Mouse (Mus musculus) neutrophil, adult 5-6 weeks (primary cell): ENCODE results near the gene Mylk. TPM values are rescaled to one million over a fixed set of nuclear protein-coding genes. Genes with fewer than 3 reads are reported as not detected.

Source experiments
- ATAC-seq: fragments of 151-379, 151-347 bp; 2 replicates; pipeline ENCODE4 v1.8.0; 2017; ENCODE audit warnings: mild to moderate bottlenecking, moderate TSS enrichment; ENCODE audit not compliant: insufficient number of reproducible peaks, poor library complexity, low FRiP score, severe bottlenecking; ENCODE audit errors: extremely low read depth
- total RNA-seq: library from RNA; stranded (forward); fragments of 200-1000 nt; gene quantifications from 2 replicates; pipeline ENCODE4 v1.2.3, GENCODE M21; 2017

Mylk gene
- total RNA-seq, 1 experiment from 2014 or later = 16.3 TPM

GRCm38 (mm10) chr16:34898057-34898789, 153.2 kb downstream of the Mylk start:
- no peak for ATAC-seq

- no peak for ATAC-seq
These were observed 154.2 kb downstream of the Mylk start for GRCm38 (mm10) chr16:34899071-34899808.

- ATAC-seq = no peak
These were observed 155.0 kb downstream of the Mylk start for GRCm38 (mm10) chr16:34899997-34900396.

- ATAC-seq = no peak
These were observed 155.5 kb downstream of the Mylk start for GRCm38 (mm10) chr16:34900471-34900870.

GRCm38 (mm10) chr16:34901031-34901430, 156.0 kb downstream of the Mylk start:
- no peak for ATAC-seq

GRCm38 (mm10) chr16:34901611-34902293, 156.7 kb downstream of the Mylk start:
- no peak for ATAC-seq

- ATAC-seq = no peak
These were observed 157.3 kb downstream of the Mylk start for GRCm38 (mm10) chr16:34902294-34902680.

GRCm38 (mm10) chr16:34902761-34903160, 157.8 kb downstream of the Mylk start:
- ATAC-seq = no peak

- ATAC-seq = no peak
These were observed 159.9 kb downstream of the Mylk start for GRCm38 (mm10) chr16:34904876-34905275.

- ATAC-seq = no peak
These were observed 164.4 kb downstream of the Mylk start for GRCm38 (mm10) chr16:34909437-34909836.

- no peak for ATAC-seq
These were observed 172.4 kb downstream of the Mylk start for GRCm38 (mm10) chr16:34917373-34917900.

- no peak for ATAC-seq
These were observed 175.2 kb downstream of the Mylk start for GRCm38 (mm10) chr16:34920182-34920581.

- no peak for ATAC-seq
These were observed 175.9 kb downstream of the Mylk start for GRCm38 (mm10) chr16:34920868-34921267.

GRCm38 (mm10) chr16:34921319-34921718, 176.3 kb downstream of the Mylk start:
- ATAC-seq = no peak

GRCm38 (mm10) chr16:34923630-34924029, 178.6 kb downstream of the Mylk start:
- no peak for ATAC-seq

GRCm38 (mm10) chr16:34924324-34924723, 179.3 kb downstream of the Mylk start:
- no peak for ATAC-seq

- no peak for ATAC-seq
These were observed 180.1 kb downstream of the Mylk start for GRCm38 (mm10) chr16:34924937-34925618.

GRCm38 (mm10) chr16:34926531-34927435, 181.8 kb downstream of the Mylk start:
- ATAC-seq = no peak
